Mouse (Mus musculus) adipocyte (in vitro differentiated cells): ENCODE measurements around the gene Rap2a.

Experiments
- DNase-seq: peaks from one replicate; pipeline ENCODE4 v3.0.0-alpha.2; 2016; ENCODE audit warnings: low spot score

The Rap2a gene

DNA sequence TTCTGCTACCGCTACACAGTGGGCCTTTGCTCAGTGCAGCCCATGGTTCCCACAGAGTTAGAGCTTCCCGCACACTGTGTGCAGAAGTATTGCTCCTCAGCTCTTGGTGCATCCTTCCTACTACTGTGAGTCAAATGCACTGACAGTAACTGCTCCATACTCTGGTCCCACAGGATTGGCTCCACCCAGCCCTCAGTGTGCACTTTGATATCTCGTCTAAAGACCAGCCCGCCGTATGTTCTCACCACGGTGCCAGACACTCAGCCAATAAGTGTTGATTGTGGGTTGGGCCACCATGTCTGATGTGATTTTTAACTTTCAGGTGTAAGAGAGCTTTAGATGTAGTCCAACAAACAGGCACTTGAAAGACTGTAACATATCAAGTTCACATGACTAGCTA lies 21.4 kb downstream of the Rap2a start:
- no peak for DNase-seq

DNA sequence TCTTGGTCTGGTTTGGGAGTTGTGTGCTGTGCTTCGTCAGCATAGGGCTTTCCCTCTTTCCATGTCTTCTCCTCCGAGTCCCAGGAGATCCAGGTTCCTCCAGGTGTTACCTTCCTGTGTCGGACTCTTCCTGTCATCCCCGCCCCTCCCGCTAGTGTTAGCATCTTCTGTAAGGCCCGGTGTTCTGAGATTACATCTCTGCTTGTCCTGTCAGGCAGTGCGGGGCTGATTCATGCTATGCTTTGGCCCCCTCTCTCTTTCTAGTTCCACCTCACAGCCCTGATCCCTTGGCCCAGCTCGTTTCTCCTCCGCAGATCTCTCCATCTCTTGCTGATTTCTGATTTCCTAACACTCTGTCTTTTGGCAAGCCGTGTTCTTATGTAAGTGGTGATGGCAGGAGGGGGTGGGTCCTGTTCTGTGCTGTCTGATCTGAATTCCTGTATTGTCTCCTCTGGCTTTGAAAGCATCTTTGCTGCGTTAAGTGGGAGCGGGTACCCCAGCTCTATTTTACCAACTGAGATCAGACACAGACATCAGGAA lies 21.8 kb downstream of the Rap2a start:
- DNase-seq: no peak

DNA sequence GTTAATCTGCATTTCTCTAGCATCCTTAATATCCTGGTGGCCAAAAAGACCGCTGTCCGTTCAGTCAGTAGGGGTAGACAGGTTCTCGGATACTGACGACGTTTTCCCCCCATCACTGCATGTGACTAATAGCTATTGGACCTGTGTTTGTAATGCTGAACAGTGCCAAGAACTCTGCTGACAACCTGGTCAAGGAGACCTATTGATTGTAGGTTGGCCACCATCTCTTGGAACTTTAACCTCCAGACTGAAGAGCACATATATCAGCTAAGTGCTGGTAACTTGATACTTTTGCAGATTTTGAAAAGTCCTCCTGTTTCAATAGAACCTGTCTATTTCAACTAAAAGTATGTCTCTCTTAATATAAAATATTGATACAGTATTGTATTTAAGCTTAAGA lies 22.5 kb downstream of the Rap2a start:
- DNase-seq: no peak

DNA sequence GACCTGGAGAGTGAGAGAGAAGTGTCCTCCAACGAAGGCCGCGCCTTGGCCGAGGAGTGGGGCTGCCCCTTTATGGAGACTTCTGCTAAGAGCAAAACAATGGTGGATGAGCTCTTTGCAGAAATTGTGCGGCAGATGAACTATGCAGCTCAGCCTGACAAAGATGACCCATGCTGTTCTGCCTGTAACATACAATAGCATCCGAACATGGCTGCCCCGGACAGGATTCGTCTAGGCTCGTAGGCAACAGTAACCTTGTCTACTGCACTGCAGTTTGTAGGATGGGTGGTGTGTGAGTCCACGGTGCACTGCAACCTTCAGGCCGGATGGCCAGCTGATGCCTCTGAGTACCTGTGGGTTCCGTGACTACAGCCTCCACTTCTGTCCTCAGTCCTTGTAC lies 25.4 kb downstream of the Rap2a start:
- DNase-seq: no peak

DNA sequence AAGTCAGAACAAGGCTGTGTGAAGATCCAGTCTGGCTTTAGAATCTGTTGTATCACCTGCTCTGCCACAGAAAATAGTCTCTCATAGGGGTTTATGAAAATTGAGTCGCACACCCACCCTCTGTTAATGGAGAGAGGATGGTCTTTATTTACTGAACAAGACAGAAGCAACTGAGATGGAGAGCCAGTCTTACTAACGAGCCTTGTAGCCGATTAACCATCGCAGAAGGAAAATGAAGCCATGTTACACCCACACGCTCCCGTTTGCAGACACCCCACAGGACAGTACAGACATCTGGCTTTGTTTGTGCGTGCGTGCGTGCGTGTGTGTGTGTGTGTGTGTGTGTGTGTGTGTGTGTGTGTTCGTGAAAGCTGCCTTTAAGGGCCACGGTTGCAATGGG lies 26.2 kb downstream of the Rap2a start:
- no peak for DNase-seq

DNA sequence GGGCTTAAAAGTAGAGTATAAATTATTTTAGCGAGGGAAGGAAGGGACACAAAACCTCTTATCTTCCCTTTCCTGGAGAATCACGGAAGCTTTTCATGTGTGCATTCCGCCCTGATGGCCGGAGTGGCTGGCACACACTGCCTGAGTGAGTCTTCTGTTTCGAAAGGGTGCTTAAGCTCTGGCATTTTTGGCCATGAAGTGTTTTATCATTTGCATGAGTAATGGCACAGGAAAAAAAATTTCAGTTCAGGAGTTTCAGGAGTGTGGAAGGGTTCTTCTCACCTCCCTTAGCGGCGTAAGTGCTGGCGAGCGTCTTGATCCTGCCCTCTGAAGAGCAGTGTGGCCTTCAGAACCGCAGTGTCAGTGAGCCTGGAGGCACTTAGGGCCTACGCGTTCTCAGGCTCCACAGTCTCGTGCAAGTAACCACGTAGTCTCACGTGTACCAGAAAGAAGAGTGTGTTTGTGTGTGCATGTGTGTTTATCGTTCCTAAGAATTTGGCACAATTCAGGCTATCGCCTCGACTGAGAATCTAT lies 26.8 kb downstream of the Rap2a start:
- no peak for DNase-seq

DNA sequence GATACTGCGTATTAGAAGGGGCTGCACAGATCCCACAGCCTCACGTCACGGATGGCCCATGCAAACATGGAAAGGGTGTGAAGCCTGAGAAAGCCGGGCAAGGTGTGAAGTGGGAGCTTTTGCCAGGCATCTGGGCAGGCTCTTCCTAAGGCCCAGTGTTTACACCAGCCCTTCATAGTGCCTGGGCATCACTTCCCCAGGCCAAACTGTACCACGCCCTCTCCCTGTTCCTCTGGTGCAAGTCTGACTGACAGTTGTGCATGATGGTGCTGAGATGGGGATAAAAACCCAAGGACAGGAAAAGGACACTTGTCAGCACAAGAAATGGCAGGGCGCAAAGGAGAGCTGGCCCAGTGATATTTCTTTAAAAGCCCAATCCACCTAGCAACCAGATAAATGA lies 27.7 kb downstream of the Rap2a start:
- no peak for DNase-seq

DNA sequence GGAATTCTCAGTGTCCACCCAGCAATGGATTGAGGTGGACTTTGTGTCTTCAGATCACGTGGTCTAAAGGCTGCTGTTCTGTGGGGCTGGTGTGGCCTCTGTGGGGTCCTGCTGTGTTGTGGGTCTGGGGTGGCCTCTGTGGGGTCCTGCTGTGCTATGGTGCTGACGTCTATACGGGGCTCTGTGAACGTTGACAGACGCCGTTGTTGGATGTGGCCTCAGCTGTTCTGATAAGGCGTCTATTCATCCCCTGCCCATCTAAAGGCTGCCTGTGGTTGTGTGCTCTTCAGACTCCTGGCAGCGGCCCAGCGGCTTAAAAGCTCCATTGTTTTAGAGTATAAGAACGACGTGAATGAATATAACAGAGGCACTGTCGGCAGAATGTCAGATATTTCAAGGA lies 29.3 kb downstream of the Rap2a start:
- no peak for DNase-seq

DNA sequence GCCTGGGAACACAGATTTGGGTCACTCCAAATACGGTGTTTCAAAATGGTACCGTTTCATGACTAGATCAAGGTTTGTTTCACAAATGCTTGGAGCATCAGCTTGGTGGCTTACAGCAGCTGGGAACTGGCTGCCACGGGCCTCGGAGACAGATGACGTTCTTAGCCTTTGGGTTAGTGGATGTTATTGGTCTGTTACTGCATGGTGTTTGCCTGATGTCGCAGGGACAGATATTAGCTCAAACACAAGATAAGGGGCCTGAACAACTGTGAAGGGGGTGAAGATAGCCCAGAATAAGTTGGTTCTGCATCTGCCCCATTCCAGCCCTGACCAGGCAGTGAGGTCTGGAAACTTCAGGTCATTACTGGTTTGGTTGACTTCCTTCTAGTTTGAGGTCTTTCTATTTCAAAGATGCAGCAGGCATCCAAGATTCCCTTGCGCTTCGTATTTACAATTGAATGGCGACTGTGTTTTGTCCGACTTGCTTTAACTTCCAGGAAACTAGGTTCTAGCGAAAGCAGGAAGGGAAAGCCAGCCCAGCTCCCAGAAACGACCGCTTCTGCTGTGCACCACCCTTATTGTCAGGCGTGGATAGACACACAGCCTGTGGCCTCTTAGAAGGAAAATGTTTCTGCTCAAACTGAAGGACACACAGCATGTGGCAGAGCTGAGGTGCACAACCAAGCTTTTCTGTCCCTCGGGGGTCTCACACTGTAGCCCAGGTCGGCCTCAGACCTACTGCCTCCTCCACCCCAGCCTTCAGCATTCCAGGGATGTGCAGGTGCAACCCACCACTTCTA lies 30.5 kb downstream of the Rap2a start:
- DNase-seq: no peak

DNA sequence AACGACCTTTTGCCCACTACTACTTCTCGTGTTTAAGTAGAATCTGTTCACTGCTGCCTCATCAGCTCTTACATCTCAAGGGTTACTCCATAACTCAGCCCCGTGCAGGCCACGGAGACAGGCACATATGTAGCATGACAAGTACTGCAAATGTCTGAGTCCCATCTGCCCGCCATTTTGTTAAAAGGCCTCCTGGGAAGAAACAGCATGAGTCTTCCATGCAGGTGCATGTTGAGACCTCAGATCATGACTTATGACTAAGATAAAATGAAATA lies 31.1 kb downstream of the Rap2a start:
- no peak for DNase-seq

DNA sequence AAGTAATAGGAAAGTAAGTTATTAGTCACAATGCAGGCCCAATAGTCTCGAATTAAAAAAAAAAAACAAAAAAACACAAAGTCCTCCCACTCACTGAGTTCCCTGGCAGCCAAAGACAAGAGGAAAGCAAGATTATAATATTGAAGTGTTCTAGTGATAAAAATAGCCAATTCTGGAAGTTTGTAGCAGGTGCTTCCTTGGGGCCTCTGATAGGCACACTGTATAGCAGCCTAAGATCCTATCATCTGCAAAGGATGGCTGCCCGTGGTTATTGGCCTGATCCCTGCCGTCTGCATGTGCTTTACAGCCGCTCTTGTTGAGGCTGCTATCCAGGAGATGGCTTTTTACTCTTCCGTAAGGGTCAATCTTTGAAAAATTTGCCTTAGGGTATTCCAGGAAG lies 33.6 kb downstream of the Rap2a start:
- no peak for DNase-seq

DNA sequence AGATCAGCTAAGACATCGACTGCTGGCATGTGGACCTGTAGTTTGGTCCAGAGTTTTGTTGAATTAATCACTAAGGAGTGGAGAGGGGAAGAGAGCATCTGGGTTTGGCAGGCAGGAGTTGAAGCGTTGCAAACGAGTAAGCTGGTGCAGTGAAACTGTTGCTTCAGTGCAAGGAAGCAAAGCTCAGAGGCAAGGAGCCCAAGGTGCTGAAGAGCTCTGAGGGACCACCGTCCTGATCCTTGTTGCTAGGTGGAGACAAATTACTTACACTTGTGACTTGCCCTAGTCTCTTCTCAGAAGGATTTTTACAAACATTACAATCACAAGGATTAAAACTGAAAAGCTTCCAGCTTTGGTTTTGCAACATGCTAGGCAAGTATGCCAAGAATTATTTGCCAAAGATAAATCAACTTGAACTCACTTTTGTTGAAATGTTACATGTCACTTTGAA lies 36.6 kb downstream of the Rap2a start:
- DNase-seq: peak; percentile 88

DNA sequence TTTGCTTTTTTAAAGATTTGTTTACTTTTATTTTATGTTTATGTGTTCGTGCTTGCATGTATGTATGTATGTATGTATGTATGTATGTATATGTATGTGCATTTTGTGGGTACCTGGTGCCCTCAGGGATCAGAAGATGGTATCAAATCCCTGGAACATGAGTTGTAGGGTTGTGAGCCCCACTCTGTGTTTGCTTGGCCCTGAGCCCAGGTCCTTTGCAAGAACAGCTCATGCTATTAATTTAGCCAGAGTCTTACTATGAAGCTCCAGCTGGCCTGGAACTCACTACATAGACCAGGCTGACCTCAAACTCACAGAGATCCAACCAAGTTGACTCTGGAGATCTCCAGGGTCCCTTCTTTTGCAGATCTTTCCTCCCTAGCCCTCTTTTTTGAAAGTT lies 37.1 kb downstream of the Rap2a start:
- DNase-seq: peak; percentile 74

DNA sequence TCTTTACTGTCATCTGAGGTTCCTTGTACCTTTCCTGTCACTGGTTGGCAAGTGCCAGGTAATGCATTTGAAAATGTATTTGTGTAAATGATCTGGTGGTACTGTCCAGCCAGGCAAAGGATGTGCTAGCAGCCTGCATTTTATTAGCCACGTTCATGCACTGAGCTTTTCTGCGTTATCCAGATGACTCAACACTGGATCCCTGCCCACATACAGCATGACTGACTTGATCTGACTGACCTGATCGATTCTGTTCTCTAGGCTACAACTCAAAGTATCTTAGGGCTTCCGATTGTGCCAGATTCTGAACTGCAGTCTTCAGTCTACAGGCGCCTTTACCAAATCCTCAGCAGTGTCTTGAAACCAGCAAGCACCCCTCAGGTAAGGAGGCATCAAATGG lies 40.5 kb downstream of the Rap2a start:
- no peak for DNase-seq

DNA sequence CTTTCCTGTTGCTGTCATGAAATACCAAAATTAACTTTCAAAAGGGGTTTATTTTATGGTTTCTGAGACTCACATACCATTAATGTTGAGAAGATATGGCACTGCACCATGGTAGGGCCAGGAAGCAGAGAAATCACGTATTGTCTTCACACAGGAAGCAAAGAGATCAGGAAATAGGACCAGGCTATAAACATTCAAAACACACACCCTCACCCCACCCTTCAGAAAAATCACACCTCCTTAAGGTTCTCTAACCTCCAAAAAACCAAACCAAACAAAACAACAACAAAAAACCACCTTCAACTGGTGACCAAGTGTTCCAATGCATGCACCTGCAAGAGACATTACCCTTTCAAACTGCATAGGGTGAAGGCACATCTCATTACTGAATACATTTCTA lies 41.7 kb downstream of the Rap2a start:
- DNase-seq: no peak

DNA sequence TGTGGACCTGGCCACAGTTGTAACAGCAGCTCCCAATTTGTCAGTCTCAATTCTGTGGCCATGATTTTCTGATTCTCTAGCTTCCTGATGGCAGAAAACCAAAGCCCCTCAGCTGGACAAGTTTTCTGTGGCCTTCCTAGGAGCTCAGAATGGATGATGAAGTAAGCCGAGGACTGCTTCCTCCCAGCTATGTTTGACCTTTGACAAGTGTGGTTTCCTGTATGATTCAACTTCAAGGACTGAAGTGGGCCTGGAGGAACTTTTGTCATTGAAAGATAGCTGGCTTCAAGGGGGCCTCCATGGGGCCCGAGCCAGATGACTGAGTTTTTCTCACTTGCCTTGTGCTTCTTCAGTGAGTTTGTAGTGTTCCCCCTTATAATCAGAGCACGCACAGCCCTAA lies 42.6 kb downstream of the Rap2a start:
- DNase-seq: no peak

DNA sequence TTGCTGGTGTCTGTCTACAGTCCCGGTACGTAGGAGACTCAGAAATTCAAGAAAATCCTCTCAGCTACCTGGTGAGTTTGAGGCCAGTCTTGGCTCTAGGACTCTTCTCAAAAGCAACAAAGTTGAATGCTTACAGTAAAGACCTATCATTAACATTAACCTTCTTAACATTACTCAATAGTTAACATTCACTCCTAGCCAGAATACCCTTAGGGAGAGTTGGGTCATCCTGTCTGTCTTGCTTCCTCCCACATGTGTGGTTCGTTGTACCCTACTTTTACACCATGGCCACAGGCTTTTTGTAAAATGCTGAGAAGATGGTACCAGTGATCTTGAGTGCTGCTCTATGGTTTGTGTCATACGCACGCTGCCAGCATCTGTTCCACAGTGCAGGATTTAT lies 45.1 kb downstream of the Rap2a start:
- DNase-seq: no peak

DNA sequence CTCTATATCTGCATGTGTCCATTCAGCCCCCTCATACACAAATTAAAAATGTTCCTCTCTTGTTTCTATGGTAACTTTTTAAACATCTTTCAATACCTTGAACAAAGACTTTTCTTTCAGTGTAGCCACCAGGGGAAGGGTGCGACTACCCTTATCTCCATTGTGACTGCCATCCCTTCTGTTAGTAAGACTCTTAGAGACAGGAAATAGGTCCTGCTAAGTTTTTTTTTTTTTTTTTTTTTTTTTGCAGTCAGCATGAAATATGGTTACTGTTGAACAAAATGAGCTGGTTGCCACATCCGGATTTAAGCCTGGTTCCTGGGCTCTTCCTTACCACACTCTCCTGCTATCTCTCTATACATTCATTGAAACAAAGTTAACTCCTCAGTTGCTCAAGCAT lies 47.4 kb downstream of the Rap2a start:
- DNase-seq: no peak

DNA sequence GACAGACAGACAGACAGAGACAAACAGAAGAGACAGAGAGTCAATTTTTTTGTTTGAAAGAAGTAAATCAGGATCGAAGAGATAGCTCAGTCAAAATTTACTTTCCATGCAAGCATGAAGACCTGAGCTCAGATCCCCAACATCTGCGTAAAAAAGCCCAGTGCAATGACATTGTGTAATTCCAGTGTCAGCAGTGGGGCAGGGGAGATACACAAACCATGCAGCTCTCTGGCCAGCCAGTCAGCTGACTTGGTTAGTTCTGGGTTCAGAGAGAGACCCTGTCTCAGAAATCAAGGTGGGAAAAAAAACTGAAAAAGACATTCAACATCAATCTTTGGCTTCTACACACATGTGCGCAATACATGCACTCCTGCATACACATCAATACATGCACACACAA lies 55.1 kb downstream of the Rap2a start:
- no peak for DNase-seq

DNA sequence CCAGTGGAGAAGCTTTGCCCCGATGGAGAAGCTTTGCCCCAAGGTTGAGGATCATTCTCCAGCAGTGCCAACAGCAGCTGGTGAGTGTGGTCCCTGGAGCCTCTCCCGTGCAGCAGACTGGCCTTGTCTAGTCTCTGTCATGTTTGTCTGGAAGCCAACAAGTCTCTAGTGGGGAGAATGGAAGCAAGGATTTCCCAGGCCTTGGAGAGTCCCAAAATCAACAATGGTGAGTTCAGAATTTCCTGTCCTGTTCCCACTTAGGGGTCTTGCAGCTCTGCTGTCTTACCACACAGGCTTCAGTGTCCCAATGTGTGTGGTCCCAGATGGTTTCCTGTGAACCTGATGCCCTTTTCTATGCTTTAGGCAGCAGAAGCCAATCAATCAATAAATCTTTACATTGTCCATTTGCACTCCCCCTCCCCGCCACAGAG lies 56.6 kb downstream of the Rap2a start:
- no peak for DNase-seq

DNA sequence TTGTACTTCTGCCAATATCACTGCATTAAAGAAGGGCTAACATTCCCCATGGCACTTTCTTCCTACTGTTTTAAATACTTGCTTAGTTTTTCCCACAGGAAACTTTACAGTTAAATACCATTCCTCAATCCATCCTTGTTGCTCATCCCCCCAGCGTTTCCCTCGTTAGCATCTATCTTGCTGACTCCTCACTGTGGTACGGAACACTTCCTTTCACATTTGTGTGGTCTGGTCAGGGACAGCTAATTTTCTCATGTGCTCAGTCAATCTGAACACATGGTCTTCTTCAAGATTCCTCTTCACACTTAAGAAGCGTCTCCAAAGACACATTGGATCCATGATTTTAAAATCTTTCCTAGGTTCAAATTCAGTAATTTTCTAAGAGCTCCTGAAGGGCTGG lies 57.2 kb downstream of the Rap2a start:
- DNase-seq: no peak

DNA sequence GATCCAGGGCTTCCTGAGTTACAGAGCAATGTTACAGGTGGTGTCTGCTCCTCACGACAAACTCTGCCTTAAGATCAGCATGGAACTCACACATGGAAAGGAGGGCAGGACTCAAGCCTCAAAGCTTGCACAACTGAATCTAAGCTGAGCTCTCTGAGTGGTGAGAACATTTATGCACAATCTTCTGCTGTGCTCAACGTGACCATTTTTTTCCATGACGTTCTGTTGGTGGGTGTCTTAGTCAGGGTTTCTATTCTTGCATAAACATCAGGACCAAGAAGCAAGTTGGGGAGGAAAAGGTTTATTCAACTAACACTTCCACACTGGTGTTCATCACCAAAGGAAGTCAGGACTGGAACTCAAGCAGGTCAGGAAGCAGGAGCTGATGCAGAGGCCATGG lies 57.7 kb downstream of the Rap2a start:
- DNase-seq: no peak

DNA sequence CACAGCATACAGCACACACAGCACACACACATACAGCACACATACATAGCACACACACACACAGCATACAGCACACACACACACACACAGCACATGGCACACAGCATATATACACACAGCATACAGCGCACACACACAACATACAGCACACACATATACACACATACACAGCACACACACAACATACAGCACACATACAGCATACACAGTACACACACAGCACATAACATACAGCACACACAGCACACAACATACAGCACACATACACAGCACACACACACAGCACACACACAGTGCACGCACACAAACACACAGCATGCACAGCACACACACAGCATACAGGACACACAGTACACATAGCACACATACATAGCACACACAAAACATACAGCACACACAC lies 60.9 kb downstream of the Rap2a start:
- DNase-seq: no peak

DNA sequence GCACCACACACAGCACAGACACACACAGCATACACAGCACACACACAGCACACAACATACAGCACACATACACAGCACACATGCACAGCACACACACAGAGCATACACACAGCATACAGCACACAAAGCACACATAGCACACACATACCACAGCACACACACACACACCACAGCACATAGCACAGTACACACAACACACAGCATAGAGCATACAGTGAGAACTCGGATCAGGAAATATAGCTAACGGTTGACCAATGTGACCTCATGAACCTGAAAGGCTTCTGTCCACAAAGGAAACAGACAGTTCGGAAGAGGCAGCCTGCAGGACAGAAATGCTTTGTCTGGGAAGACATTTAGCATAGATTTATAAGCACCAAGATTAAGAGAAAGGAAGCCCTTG lies 61.4 kb downstream of the Rap2a start:
- DNase-seq: no peak
